Mouse (Mus musculus): ENCODE results near the gene Cldn18. TPM values are rescaled to one million over a fixed set of nuclear protein-coding genes. Genes with fewer than 3 reads are reported as not detected.

Gene Cldn18
- polyA plus RNA-seq, 1 experiment from 2014 or later, result not detected

GRCm38 (mm10) chr9:99675714-99676113 lies 41.4 kb downstream of the Cldn18 start:
- Histone ChIP-seq H3K4me3 (no peak overlapping the region), H3K9me3 (no peaks in the 10 kb centered on the region), H3K27me3 (no peaks in the 10 kb centered on the region), H3K4me1 (no peaks in the 10 kb centered on the region), H3K27ac (replicated peaks) (no peak overlapping the region), H3K9ac (replicated peaks) (no peak overlapping the region), H3K4me2 (replicated peaks) (no peak overlapping the region), H3K36me3 (no peaks in the 10 kb centered on the region)
- ATAC-seq (replicated peaks), result no peak
- 87% methylated on average over 3 of the region's 3 CpGs for WGBS

GRCm38 (mm10) chr9:99671603-99672002 lies 45.5 kb downstream of the Cldn18 start:
- H3K9ac ChIP-seq (replicated peaks), result no peak overlapping the region
- peaks cover 24% of the 10 kb centered on the region for H3K36me3 ChIP-seq
- 38% methylated on average over 2 of the region's 2 CpGs for WGBS
- H3K9me3 ChIP-seq, result no peaks in the 10 kb centered on the region
- H3K27ac ChIP-seq (replicated peaks), result no peak overlapping the region
- no peaks in the 10 kb centered on the region for H3K27me3 ChIP-seq
- ATAC-seq (replicated peaks), result no peak
- no peak overlapping the region for H3K4me2 ChIP-seq (replicated peaks)
- no peaks in the 10 kb centered on the region for H3K4me1 ChIP-seq
- H3K4me3 ChIP-seq, result no peak overlapping the region

- H3K9me3 ChIP-seq, result no peaks in the 10 kb centered on the region
- no peak overlapping the region for H3K9ac ChIP-seq (replicated peaks)
- H3K27me3 ChIP-seq, result no peaks in the 10 kb centered on the region
- WGBS, result 85% methylated on average over 8 of the region's 8 CpGs
- no peaks in the 10 kb centered on the region for H3K4me1 ChIP-seq
- no peak overlapping the region for H3K27ac ChIP-seq (replicated peaks)
- H3K4me2 ChIP-seq (replicated peaks), result no peak overlapping the region
- no peak for ATAC-seq (replicated peaks)
- H3K36me3 ChIP-seq, result peaks cover 30% of the 10 kb centered on the region
- H3K4me3 ChIP-seq, result no peak overlapping the region
Measured at GRCm38 (mm10) chr9:99667596-99667995, 49.5 kb downstream of the Cldn18 start.

GRCm38 (mm10) chr9:99662887-99663286 lies 54.2 kb downstream of the Cldn18 start:
- 94% methylated on average over 10 of the region's 10 CpGs for WGBS
- peaks cover 13% of the 10 kb centered on the region for H3K36me3 ChIP-seq
- H3K4me3 ChIP-seq, result no peak overlapping the region
- peak; percentile 35 for ATAC-seq (replicated peaks)
- H3K9me3 ChIP-seq, result no peaks in the 10 kb centered on the region
- no peak overlapping the region for H3K27ac ChIP-seq (replicated peaks)
- H3K4me2 ChIP-seq (replicated peaks), result no peak overlapping the region
- no peaks in the 10 kb centered on the region for H3K4me1 ChIP-seq
- no peak overlapping the region for H3K9ac ChIP-seq (replicated peaks)
- no peaks in the 10 kb centered on the region for H3K27me3 ChIP-seq

- Histone ChIP-seq H3K4me1 (no peaks in the 10 kb centered on the region), H3K4me2 (replicated peaks) (no peak overlapping the region), H3K36me3 (peaks cover 8% of the 10 kb centered on the region; the same call in 1 of the 2 replicates), H3K4me3 (no peak overlapping the region), H3K27ac (replicated peaks) (no peak overlapping the region), H3K9me3 (no peaks in the 10 kb centered on the region), H3K27me3 (no peaks in the 10 kb centered on the region), H3K9ac (replicated peaks) (no peak overlapping the region)
- WGBS, result 29% methylated on average over 7 of the region's 7 CpGs
- ATAC-seq (replicated peaks), result peak; percentile 66
Measured at GRCm38 (mm10) chr9:99662406-99662805, 54.7 kb downstream of the Cldn18 start.

GRCm38 (mm10) chr9:99661606-99662166 lies 55.4 kb downstream of the Cldn18 start:
- H3K9ac ChIP-seq (replicated peaks), result no peak overlapping the region
- ATAC-seq (replicated peaks), result no peak

GRCm38 (mm10) chr9:99660756-99661155 lies 56.3 kb downstream of the Cldn18 start:
- Histone ChIP-seq H3K9me3 (no peaks in the 10 kb centered on the region), H3K36me3 (peaks cover 8% of the 10 kb centered on the region), H3K9ac (replicated peaks) (no peak overlapping the region), H3K4me1 (no peaks in the 10 kb centered on the region), H3K27me3 (no peaks in the 10 kb centered on the region), H3K27ac (replicated peaks) (no peak overlapping the region), H3K4me2 (replicated peaks) (no peak overlapping the region), H3K4me3 (no peak overlapping the region)
- no peak for ATAC-seq (replicated peaks)
- WGBS, result 73% methylated on average over 10 of the region's 10 CpGs

More at GRCm38 (mm10) chr9:99661606-99662166, 55.4 kb downstream of the Cldn18 start:
- peaks cover 7% of the 10 kb centered on the region; the same call in 1 of the 2 replicates for H3K36me3 ChIP-seq
- H3K27me3 ChIP-seq, result no peaks in the 10 kb centered on the region
- no peak overlapping the region for H3K4me2 ChIP-seq (replicated peaks)
- no peaks in the 10 kb centered on the region for H3K9me3 ChIP-seq
- H3K27ac ChIP-seq (replicated peaks), result no peak overlapping the region
- no peak overlapping the region for H3K4me3 ChIP-seq
- no peaks in the 10 kb centered on the region for H3K4me1 ChIP-seq
- 80% methylated on average over 16 of the region's 16 CpGs for WGBS

- H3K9me3 ChIP-seq, result no peaks in the 10 kb centered on the region
- peaks cover 35% of the 10 kb centered on the region for H3K36me3 ChIP-seq
- WGBS, result 95% methylated on average over 6 of the region's 6 CpGs
- no peaks in the 10 kb centered on the region for H3K27me3 ChIP-seq
- no peak overlapping the region for H3K9ac ChIP-seq (replicated peaks)
- no peak overlapping the region for H3K4me3 ChIP-seq
- ATAC-seq (replicated peaks), result no peak
- no peak overlapping the region for H3K4me2 ChIP-seq (replicated peaks)
- H3K27ac ChIP-seq (replicated peaks), result no peak overlapping the region
- no peaks in the 10 kb centered on the region for H3K4me1 ChIP-seq
Measured at GRCm38 (mm10) chr9:99646102-99646501, 71.0 kb downstream of the Cldn18 start.

GRCm38 (mm10) chr9:99645416-99645815 lies 71.7 kb downstream of the Cldn18 start:
- Histone ChIP-seq H3K27me3 (no peaks in the 10 kb centered on the region), H3K36me3 (peaks cover 28% of the 10 kb centered on the region), H3K4me1 (no peaks in the 10 kb centered on the region), H3K9me3 (no peaks in the 10 kb centered on the region), H3K27ac (replicated peaks) (no peak overlapping the region), H3K4me2 (replicated peaks) (no peak overlapping the region), H3K9ac (replicated peaks) (no peak overlapping the region), H3K4me3 (no peak overlapping the region)
- no peak for ATAC-seq (replicated peaks)
- WGBS, result 94% methylated on average over 6 of the region's 6 CpGs

- no peaks in the 10 kb centered on the region for H3K4me1 ChIP-seq
- ATAC-seq (replicated peaks), result no peak
- H3K27me3 ChIP-seq, result no peaks in the 10 kb centered on the region
- no peaks in the 10 kb centered on the region for H3K9me3 ChIP-seq
- no peak overlapping the region for H3K4me3 ChIP-seq
- no peak overlapping the region for H3K4me2 ChIP-seq (replicated peaks)
- 92% methylated on average over 5 of the region's 5 CpGs for WGBS
- H3K9ac ChIP-seq (replicated peaks), result no peak overlapping the region
- H3K36me3 ChIP-seq, result peaks cover 26% of the 10 kb centered on the region
- H3K27ac ChIP-seq (replicated peaks), result no peak overlapping the region
Measured at GRCm38 (mm10) chr9:99639957-99640356, 77.1 kb downstream of the Cldn18 start.

Other genes starting within 250 kb of the Cldn18 start
- 59.9 and 60.2 TPM in 2 replicates for gene Armc8, start 148.4 kb downstream of the Cldn18 start, polyA plus RNA-seq (2015; fragmentation: Nextera tagmentation; extraction: Ambion mirVana)
- gene Dbr1, start 141.5 kb downstream of the Cldn18 start, polyA plus RNA-seq (2015; fragmentation: Nextera tagmentation; extraction: Ambion mirVana), result 28.9 and 31.6 TPM in 2 replicates
- gene A4gnt, start 104.8 kb downstream of the Cldn18 start, polyA plus RNA-seq (2015; fragmentation: Nextera tagmentation; extraction: Ambion mirVana), result not detected in 2 replicates
- 13.3 TPM in 2 replicates for gene Dzip1l, start 87.8 kb downstream of the Cldn18 start, polyA plus RNA-seq (2015; fragmentation: Nextera tagmentation; extraction: Ambion mirVana)
- 0.98 and 4.9 TPM in 2 replicates for gene Sox14, start 158.9 kb upstream of the Cldn18 start, polyA plus RNA-seq (2015; fragmentation: Nextera tagmentation; extraction: Ambion mirVana)